Mouse (Mus musculus) adrenal gland, adult (tissue): ENCODE measurements around the gene Grid1.
A peak's percentile ranks its signal among the peaks of the same experiment; 100 is the strongest.

ENCODE experiments used
- DNase-seq, 2 experiments: peaks; one replicate each; pipeline ENCODE4 v3.0.0; 2022 to 2023; ENCODE audit warnings: low spot score in 1 of 2; ENCODE audit not compliant: inconsistent age in 2 of 2

Gene Grid1

GRCm38 (mm10) chr14:35110928-35111327 lies 291.0 kb downstream of the Grid1 start:
- peak in 1 of 2 experiments; percentile 58 for DNase-seq

- peak in 1 of 2 experiments; percentile 35 for DNase-seq
Measured at GRCm38 (mm10) chr14:35112327-35113275, 292.7 kb downstream of the Grid1 start.

GRCm38 (mm10) chr14:35113276-35113645 lies 293.4 kb downstream of the Grid1 start:
- DNase-seq, result no peak

- no peak for DNase-seq
Measured at GRCm38 (mm10) chr14:35115913-35116312, 296.0 kb downstream of the Grid1 start.

GRCm38 (mm10) chr14:35120089-35120488 lies 300.2 kb downstream of the Grid1 start:
- DNase-seq, result no peak

- no peak for DNase-seq
Measured at GRCm38 (mm10) chr14:35120905-35121304, 301.0 kb downstream of the Grid1 start.

- DNase-seq, result no peak
Measured at GRCm38 (mm10) chr14:35122111-35122510, 302.2 kb downstream of the Grid1 start.

GRCm38 (mm10) chr14:35123260-35123875 lies 303.5 kb downstream of the Grid1 start:
- DNase-seq, result no peak

GRCm38 (mm10) chr14:35127616-35128015 lies 307.7 kb downstream of the Grid1 start:
- no peak for DNase-seq

GRCm38 (mm10) chr14:35135056-35135455 lies 315.1 kb downstream of the Grid1 start:
- DNase-seq, result no peak

GRCm38 (mm10) chr14:35138069-35138468 lies 318.2 kb downstream of the Grid1 start:
- DNase-seq, result no peak

GRCm38 (mm10) chr14:35139824-35140223 lies 319.9 kb downstream of the Grid1 start:
- no peak for DNase-seq

- DNase-seq, result no peak
Measured at GRCm38 (mm10) chr14:35152450-35152849, 332.5 kb downstream of the Grid1 start.

- no peak for DNase-seq
Measured at GRCm38 (mm10) chr14:35153701-35154277, 333.9 kb downstream of the Grid1 start.

- DNase-seq, result no peak
Measured at GRCm38 (mm10) chr14:35154364-35154763, 334.5 kb downstream of the Grid1 start.

GRCm38 (mm10) chr14:35157069-35157655 lies 337.3 kb downstream of the Grid1 start:
- peak in 1 of 2 experiments; percentile 52 for DNase-seq

- DNase-seq, result peak; percentile 42 to 60
Measured at GRCm38 (mm10) chr14:35159296-35159695, 339.4 kb downstream of the Grid1 start.

GRCm38 (mm10) chr14:35167451-35167850 lies 347.5 kb downstream of the Grid1 start:
- no peak for DNase-seq

GRCm38 (mm10) chr14:35173861-35174260 lies 354.0 kb downstream of the Grid1 start:
- peak in 1 of 2 experiments; percentile 29 for DNase-seq

- peak; percentile 34 to 64 for DNase-seq
Measured at GRCm38 (mm10) chr14:35176021-35176420, 356.1 kb downstream of the Grid1 start.

GRCm38 (mm10) chr14:35179076-35179475 lies 359.2 kb downstream of the Grid1 start:
- DNase-seq, result peak; percentile 57 to 81
